Mouse (Mus musculus): Measurements from ENCODE around the gene Epha1.
A peak's percentile ranks its signal among the peaks of the same experiment; 100 is the strongest.

Gene Epha1

GRCm38 (mm10) chr6:42323371-42324066, 49.5 kb downstream of the Epha1 start:
- no peak for DNase-seq

GRCm38 (mm10) chr6:42318293-42318692, 54.8 kb downstream of the Epha1 start:
- no peak for DNase-seq

DNA sequence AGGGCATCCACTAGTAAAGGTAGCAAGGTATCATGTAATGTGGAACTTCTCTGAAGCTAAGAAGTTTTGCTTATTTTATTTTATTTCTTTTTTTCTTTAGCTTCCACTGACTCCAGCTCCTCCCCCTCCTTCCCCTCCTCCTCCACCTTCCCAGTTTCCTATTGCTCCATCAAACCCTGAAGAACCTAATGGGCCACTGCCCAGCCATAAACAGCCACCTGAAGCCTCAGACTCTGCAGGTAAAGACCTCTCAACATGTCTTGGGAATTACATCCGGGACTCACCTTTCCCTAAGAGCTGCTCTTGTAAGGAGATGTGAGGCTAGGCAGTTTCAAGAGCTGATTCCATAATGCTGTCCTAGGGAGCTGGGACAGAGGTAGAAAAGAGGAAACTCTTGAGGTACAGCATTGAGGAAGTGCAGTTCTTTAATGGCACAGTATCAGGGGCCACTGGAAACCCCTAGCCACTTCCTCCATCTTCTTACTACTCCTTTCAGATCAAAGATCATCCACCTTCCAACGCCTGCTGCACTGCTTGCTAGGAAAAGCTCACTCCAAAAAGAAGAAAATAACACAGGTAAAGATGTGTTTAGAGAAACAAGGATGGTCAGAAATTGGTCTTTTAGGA, 62.5 kb downstream of the Epha1 start:
- DNase-seq = no peak

DNA sequence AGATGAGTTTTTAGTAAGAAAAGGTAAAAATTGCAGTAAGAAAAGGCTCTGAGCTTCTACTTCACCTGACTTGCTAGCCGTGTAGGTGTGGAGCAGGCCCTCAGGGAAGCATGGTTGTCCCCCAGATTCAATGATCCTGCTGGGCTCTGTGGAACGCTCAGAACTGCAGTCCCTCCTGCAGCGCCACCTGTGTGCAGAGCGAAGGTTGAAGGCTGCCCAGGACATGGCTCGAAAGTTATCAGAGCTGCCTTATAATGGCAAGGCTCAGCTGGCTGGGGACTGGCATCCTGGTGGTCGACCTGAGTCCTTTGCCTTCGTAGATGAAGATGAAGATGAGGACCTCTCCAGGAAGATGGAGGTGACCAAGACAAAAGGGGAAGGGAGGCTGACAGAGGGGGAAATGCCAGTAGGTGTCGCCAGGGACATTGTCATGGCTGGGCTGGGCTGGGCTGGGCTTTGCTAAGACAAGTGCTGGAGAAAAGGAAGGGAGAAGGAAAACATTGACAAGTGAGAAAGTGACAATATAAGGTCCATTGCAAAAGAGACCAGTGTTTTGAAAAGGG, 63.2 kb downstream of the Epha1 start:
- peak; percentile 11 to 48 for DNase-seq
